Mouse (Mus musculus): ENCODE measurements around the gene Mrpl34. TPM values are rescaled to one million over a fixed set of nuclear protein-coding genes. Genes with fewer than 3 reads are reported as not detected.

Gene Mrpl34
- polyA plus RNA-seq, 1 experiment from 2014 or later: 238 TPM

DNA sequence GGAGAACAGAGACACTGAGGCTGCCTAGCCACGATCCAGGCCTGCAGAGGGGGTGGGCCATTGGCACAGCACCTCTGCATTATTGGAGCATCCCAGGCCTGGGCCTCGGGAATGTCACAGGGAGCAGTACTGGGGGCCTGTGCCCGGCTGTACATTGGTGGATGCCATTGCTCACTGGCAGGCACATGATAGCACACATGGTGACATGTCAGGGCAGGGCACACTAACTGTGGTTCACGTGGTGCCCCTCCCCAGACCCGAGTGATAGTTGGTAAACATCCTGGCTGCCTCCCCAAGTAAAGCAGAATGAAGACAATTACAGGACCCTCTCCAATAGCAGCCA lies 6.1 kb downstream of the Mrpl34 start:
- Histone ChIP-seq H3K27me3 (ENCODE audit: low read depth, poor library complexity, severe bottlenecking) (peaks cover 7% of the 10 kb centered on the region; the same call in 1 of the 2 replicates), H3K9me3 (replicated peaks) (no peaks in the 10 kb centered on the region), H3K36me3 (peaks cover 61% of the 10 kb centered on the region), H3K4me1 (peaks cover 36% of the 10 kb centered on the region), H3K4me3 (peak overlapping the region; percentile 97), H3K27ac (replicated peaks) (no peak overlapping the region)
- WGBS: 86% methylated on average over 5 of the region's 5 CpGs
- DNase-seq (ENCODE audit: low spot score): no peak

DNA sequence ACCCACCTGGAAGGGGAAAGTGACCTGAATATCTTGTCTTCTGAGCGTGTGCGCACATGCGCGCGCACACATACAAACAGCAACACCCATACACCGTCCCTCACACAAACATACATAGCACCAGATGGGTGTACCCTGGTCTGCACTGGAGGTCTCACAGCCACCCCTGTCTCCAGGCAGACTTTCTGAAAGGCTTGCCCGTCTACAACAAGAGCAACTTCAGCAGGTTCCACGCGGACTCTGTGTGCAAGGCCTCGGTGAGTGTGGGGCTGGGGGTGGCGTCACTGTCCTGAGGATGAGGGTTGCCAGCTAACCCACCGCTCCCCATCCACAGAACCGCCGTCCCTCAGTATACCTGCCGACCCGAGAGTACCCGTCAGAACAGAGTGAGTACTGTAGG lies 7.1 kb downstream of the Mrpl34 start:
- Histone ChIP-seq H3K27me3 (ENCODE audit: low read depth, poor library complexity, severe bottlenecking) (peaks cover 7% of the 10 kb centered on the region; the same call in 1 of the 2 replicates), H3K27ac (replicated peaks) (no peak overlapping the region; the same call in 1 of the 2 replicates), H3K4me1 (peaks cover 44% of the 10 kb centered on the region), H3K4me3 (no peak overlapping the region), H3K9me3 (replicated peaks) (no peaks in the 10 kb centered on the region), H3K36me3 (peaks cover 53% of the 10 kb centered on the region)
- DNase-seq (ENCODE audit: low spot score): no peak
- WGBS: 96% methylated on average over 17 of the region's 17 CpGs

DNA sequence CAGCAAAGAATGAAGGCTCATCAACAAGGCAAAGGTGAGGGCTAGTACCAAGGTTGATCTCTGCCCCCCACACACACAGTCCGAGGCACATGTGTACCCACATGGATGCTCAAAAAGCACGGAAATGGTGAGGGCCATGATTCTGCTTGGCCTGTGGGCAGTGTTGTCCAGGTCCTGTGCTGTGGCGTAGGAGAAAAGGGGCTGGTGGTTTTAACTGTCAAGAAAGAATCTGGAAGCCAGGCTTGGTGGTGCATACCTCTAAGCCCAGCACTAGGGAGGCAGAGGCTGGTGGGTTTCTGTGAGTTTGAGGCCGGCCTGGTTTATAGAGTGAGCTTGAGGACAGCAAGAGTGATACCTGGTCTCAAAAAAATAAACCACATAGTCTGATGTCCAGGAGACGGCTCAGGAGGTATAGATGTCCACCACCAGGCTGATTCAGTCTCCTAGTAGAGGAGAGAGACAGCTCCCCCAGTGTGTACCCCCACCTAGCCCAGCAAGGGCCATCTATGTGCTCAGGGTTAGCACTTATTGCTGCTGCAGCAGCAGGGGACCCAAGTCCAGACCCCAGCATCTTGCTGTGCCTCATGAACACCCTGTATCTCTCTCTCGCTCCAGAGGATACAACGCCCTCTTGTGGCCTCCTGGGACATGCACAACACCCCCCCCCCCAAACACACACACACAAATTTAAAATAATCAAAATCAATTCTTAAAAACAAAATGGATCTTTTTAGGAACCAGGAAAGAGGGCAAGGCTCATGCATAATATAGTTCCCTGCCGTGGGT lies 8.0 kb downstream of the Mrpl34 start:
- H3K36me3 ChIP-seq: peaks cover 53% of the 10 kb centered on the region
- H3K4me1 ChIP-seq: peaks cover 53% of the 10 kb centered on the region
- no peak overlapping the region for H3K4me3 ChIP-seq
- 89% methylated on average over 8 of the region's 8 CpGs for WGBS
- H3K27ac ChIP-seq (replicated peaks): no peak overlapping the region
- no peak for DNase-seq (ENCODE audit: low spot score)
- no peaks in the 10 kb centered on the region for H3K9me3 ChIP-seq (replicated peaks)
- peaks cover 13% of the 10 kb centered on the region for H3K27me3 ChIP-seq (ENCODE audit: low read depth, poor library complexity, severe bottlenecking)

DNA sequence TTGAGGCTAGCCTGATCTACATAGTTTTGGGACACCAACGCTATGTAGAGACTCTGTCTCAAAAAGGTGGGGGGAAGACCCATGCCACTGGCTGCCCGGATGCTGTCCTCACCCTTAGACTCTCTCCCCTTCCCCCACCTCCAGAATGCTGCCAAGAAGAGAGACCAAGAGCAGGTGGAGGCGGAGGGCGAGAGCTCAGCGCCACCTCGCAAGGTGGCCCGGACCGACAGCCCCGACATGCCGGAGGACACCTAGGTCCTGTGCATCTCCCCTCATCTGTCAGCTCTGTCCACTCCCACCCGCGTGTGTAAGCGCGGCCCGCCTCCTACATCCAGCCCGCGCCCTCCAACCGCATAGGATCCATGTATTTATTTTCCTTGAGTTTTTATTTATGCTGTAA lies 9.6 kb downstream of the Mrpl34 start:
- no peak for DNase-seq (ENCODE audit: low spot score)
- Histone ChIP-seq H3K4me3 (no peak overlapping the region), H3K9me3 (replicated peaks) (no peaks in the 10 kb centered on the region), H3K27ac (replicated peaks) (no peak overlapping the region), H3K4me1 (peaks cover 49% of the 10 kb centered on the region), H3K27me3 (ENCODE audit: low read depth, poor library complexity, severe bottlenecking) (peaks cover 27% of the 10 kb centered on the region), H3K36me3 (peaks cover 66% of the 10 kb centered on the region)
- 93% methylated on average over 18 of the region's 18 CpGs for WGBS

DNA sequence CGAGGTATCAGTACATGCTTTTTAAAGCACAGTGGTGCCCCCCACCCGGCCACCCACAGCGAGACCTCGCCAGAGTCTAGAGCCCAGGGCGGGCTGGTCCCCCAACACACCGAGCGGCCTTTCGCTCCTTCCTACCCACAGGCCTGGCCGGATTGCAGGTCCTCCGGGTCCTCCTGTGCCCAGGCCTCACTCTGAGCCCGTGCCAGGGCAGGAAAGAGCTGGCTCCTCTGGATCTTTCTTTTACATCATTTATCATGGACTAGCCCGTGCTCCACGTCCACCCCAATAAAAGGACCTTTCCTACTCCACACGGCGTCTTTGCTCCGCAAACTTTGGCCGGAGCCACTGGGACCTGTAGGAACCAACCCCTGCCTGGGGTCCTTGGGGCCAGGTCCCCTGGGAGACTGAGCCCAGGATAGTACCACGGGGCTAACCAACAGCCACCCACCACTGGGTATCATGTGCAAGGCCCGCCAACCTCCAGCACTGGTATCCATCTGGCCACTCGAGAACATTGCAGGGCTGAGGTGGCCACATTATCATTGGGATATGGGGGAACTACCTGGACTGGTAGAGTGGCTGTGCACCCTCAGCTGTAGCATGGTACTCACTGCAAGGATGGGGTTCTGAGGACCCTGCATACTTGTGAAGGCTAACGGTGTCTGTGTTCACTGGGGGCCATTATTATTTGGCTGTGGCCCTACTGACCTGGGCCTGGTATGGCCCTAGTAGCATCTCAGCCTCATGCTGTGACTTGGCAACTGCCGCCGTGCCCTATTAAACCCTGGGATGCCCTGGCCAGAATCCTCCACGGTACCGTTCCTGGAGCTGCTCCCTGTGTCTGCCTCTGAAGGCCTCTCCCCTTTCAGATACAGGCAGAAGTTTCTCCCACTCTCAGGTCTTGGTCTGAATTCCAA lies 10.3 kb downstream of the Mrpl34 start:
- 92% methylated on average over 25 of the region's 25 CpGs for WGBS
- peaks cover 73% of the 10 kb centered on the region for H3K36me3 ChIP-seq
- peaks cover 28% of the 10 kb centered on the region for H3K27me3 ChIP-seq (ENCODE audit: low read depth, poor library complexity, severe bottlenecking)
- H3K4me3 ChIP-seq: peak overlapping the region; percentile 69
- no peaks in the 10 kb centered on the region for H3K9me3 ChIP-seq (replicated peaks)
- DNase-seq (ENCODE audit: low spot score): no peak
- no peak overlapping the region for H3K27ac ChIP-seq (replicated peaks)
- peaks cover 43% of the 10 kb centered on the region for H3K4me1 ChIP-seq

DNA sequence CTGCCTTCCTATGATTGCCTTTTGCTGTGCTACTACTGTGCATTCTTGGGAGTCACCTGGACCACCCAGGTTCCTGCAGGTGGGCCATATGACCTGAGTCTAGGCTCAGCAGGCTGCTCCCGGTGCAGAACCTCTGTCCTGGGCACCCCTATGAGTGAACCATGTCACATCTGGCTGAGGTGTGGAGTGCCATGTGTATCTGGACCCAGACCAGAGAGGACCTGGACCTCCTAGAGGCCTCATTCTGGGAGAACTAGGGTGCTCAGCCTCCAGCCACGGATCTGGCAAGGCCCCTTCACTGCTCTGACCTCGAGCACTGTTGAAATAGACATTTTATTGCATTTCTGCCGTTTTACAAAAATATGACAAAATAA lies 10.9 kb downstream of the Mrpl34 start:
- DNase-seq (ENCODE audit: low spot score): no peak
- Histone ChIP-seq H3K4me3 (peak overlapping the region; percentile 69), H3K4me1 (peaks cover 38% of the 10 kb centered on the region), H3K27ac (replicated peaks) (peak overlapping the region; percentile 88), H3K36me3 (peaks cover 77% of the 10 kb centered on the region), H3K27me3 (ENCODE audit: low read depth, poor library complexity, severe bottlenecking) (peaks cover 34% of the 10 kb centered on the region), H3K9me3 (replicated peaks) (no peaks in the 10 kb centered on the region)
- 34% methylated on average over 4 of the region's 4 CpGs for WGBS

DNA sequence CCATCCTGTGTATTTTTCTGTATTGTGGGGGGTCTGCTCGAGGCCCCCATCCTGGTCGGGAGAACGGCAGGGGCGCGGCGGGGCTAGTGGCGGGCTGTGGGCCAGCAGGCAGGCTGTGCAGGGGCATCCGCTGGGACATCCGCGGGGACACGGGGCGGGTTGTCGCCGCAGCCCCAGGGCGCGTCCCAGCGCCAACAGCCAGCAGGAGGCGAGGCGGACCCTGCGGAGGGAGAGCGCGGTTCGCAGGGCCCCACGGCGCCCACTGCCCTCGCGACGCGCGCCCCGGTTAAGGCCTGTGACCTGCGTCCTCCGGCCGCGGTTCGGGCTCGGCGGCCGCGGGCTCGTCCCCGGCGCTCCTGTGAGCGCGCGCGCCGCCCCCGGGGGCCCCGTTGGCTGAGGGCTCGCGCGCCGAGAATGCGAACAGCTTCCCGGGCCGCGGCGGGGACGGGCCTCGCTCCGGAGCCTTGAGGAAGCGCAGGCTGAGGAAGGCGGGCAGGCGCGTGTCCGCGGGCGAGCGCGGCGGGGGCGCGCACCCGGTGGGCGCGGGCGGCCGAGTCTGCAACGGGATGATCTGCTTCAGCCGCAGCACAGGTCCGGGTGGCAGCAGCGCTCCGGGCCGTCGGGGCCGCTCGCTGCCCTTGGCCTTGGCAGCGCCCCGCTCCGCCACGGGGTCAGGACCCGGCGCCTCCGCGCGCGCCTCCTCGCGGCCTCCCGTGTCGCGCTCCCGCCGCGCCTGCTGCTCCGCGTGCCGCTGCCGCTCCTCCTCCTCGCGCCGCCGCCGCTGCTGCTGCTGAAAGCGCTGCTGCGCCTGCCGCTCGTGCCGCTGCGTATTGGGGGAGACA lies 11.6 kb downstream of the Mrpl34 start:
- H3K27ac ChIP-seq (replicated peaks): peak overlapping the region; percentile 88
- 1% methylated on average over 101 of the region's 121 CpGs for WGBS
- H3K4me3 ChIP-seq: peak overlapping the region; percentile 69
- H3K4me1 ChIP-seq: peaks cover 41% of the 10 kb centered on the region
- DNase-seq (ENCODE audit: low spot score): peak; percentile 82
- peaks cover 41% of the 10 kb centered on the region for H3K27me3 ChIP-seq (ENCODE audit: low read depth, poor library complexity, severe bottlenecking)
- peaks cover 77% of the 10 kb centered on the region for H3K36me3 ChIP-seq
- H3K9me3 ChIP-seq (replicated peaks): no peaks in the 10 kb centered on the region

DNA sequence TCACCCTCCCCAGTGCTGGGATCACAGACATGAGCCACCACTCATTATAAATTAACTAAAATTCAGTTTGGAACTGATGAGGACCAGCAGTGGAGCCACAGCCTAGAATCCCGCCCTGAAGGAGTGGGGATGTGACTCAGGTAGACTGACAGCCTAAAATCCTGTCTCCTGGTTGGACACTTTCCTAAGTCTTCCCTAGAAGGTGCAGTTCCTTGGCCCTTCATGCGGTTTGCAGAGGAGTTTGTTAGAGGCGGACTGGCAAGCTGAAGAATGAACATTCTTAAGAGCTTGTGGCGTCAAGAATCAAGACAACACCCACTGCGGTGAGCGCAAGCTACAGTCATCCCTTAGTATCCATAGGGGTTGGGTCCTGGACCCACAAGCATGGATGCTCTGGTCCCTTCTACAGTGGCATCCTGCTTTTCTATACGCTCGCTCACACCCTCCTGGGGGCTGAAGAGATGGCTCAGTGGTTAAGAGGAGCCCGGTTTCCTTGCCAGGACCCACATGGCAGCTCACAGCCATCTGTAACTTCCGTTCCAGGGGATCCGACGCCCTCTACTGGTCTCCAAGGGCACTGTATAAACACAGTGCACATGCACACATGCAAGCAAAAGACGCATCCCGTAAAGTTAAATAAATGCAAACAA lies 12.6 kb downstream of the Mrpl34 start:
- peak; percentile 50 for DNase-seq (ENCODE audit: low spot score)
- Histone ChIP-seq H3K36me3 (peaks cover 77% of the 10 kb centered on the region), H3K4me1 (peaks cover 44% of the 10 kb centered on the region), H3K27ac (replicated peaks) (peak overlapping the region; percentile 88), H3K9me3 (replicated peaks) (no peaks in the 10 kb centered on the region), H3K27me3 (ENCODE audit: low read depth, poor library complexity, severe bottlenecking) (peaks cover 51% of the 10 kb centered on the region), H3K4me3 (peak overlapping the region; percentile 69)
- 37% methylated on average over 14 of the region's 14 CpGs for WGBS

DNA sequence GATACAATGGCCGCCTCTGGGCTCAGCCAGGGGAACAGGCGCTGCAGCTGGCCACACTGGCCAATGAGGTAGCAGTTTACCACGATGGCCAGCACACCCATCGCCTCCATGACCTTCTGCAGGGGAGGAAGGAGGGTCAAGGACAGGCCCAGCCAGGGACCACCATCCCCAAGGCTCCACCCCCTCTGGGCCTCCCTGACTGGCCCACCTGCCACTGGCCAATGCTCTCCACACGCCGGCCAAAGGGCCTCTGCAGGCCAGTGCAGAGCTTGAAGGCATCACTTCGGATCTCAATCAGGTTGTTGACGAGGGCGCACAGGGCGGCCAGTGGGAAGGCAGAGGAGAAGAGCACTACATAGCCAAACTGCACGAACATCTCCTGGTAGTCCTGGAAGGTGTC lies 14.2 kb downstream of the Mrpl34 start:
- H3K9me3 ChIP-seq (replicated peaks): no peaks in the 10 kb centered on the region
- no peak overlapping the region for H3K27ac ChIP-seq (replicated peaks)
- peaks cover 44% of the 10 kb centered on the region for H3K4me1 ChIP-seq
- H3K27me3 ChIP-seq (ENCODE audit: low read depth, poor library complexity, severe bottlenecking): peaks cover 52% of the 10 kb centered on the region
- WGBS: 91% methylated on average over 11 of the region's 11 CpGs
- H3K36me3 ChIP-seq: peaks cover 77% of the 10 kb centered on the region
- no peak overlapping the region for H3K4me3 ChIP-seq
- DNase-seq (ENCODE audit: low spot score): no peak

DNA sequence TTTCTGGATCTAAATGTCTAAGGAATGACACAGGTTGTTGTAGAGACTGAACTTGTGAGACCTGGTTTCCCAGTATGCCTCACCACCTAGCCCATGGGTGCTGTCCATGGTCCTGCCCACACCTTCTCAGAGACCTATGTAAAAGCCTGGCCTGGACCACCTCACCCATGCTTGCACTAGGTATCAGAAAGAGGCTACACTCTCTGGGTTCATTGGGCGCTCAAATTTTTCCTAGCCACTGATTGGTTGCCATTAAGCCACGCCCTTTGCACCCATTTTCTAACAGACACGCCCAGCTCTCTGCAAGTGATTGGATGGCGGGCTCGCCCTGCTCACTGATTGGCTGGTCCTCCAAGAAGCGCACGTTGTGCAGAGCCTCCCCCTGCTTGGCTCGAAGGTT lies 19.2 kb downstream of the Mrpl34 start:
- Histone ChIP-seq H3K9me3 (replicated peaks) (no peaks in the 10 kb centered on the region), H3K4me3 (peak overlapping the region; percentile 95; the same call in 1 of the 2 replicates), H3K27me3 (ENCODE audit: low read depth, poor library complexity, severe bottlenecking) (peaks cover 29% of the 10 kb centered on the region), H3K4me1 (peaks cover 47% of the 10 kb centered on the region), H3K27ac (replicated peaks) (no peak overlapping the region), H3K36me3 (peaks cover 59% of the 10 kb centered on the region)
- 45% methylated on average over 8 of the region's 8 CpGs for WGBS
- DNase-seq (ENCODE audit: low spot score): no peak

DNA sequence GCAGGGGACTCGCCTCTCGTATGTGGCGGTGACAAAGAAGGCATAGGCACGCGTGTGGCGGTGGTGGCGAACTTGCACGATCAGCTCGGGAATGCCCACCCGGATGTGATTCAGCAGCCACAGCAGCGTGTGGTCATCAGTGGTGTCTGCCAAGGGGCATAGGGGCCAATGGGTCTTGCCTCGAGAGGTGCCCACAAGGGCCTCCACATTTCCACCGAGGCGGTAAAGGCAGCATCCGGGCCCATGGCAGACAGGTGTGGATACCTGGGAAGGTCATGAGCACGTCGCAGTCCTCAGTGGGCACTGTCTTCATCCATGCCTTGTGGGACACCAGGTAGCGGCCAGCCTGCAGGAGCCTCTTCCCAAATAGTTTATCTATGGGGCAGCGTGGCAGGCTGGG lies 20.0 kb downstream of the Mrpl34 start:
- Histone ChIP-seq H3K27me3 (ENCODE audit: low read depth, poor library complexity, severe bottlenecking) (peaks cover 24% of the 10 kb centered on the region), H3K9me3 (replicated peaks) (no peaks in the 10 kb centered on the region), H3K4me1 (peaks cover 55% of the 10 kb centered on the region), H3K4me3 (peak overlapping the region; percentile 95), H3K36me3 (peaks cover 51% of the 10 kb centered on the region), H3K27ac (replicated peaks) (peak overlapping the region; percentile 99)
- 95% methylated on average over 19 of the region's 19 CpGs for WGBS
- no peak for DNase-seq (ENCODE audit: low spot score)

Measured in midbrain, embryonic 10.5 days (tissue).